Mouse (Mus musculus) brown adipose tissue, adult 24 weeks (tissue): ENCODE data around the gene Eif2s2. TPM values are rescaled to one million over a fixed set of nuclear protein-coding genes. Genes with fewer than 3 reads are reported as not detected.
"Not testable (repeated sequence)": the region's sequence is repeated elsewhere in the genome, so short reads cannot be mapped to it uniquely, and the experiment has no call there.

Source experiments
- H3K27ac ChIP-seq: fragments of 200-500 bp; replicated peaks from 2 replicates; pipeline ENCODE4 v1.5.1; 2012; ENCODE audit warnings: low read depth, mild to moderate bottlenecking, low read length
- H3K4me1 ChIP-seq: fragments of 200-500 bp; 2 replicates; pipeline ENCODE4 v1.6.1; 2012; ENCODE audit warnings: low read length, mixed read lengths; ENCODE audit not compliant: control insufficient read depth, insufficient read depth, insufficient read length
- H3K4me3 ChIP-seq: fragments of 200-500 bp; 2 replicates; pipeline ENCODE4 v1.5.1; 2012; ENCODE audit warnings: low read depth, mild to moderate bottlenecking, low read length, moderate library complexity; ENCODE audit not compliant: insufficient read depth
- polyA plus RNA-seq: library from polyadenylated mRNA; stranded (reverse); fragments of >200 nt; gene quantifications from 2 replicates; pipeline ENCODE4 v1.2.4, GENCODE M21; 2012; ENCODE audit not compliant: missing spikeins, insufficient read depth, insufficient read length

Eif2s2 gene
- 65.4 and 71.7 TPM in 2 replicates for polyA plus RNA-seq

GRCm38 (mm10) chr2:154892201-154893044 lies at the start of gene Eif2s2:
Eif2s2 (minus strand) TSS chr2:154892935.
- Histone ChIP-seq H3K4me1 (peaks cover 2% of the 10 kb centered on the region; the same call in 1 of the 2 replicates), H3K27ac (peak within 1 kb of the TSS; percentile 85), H3K4me3 (peak within 1 kb of the TSS; percentile 93)

GRCm38 (mm10) chr2:154941952-154942351 lies 49.2 kb upstream of the Eif2s2 start:
- H3K27ac ChIP-seq, result no peak overlapping the region
- H3K4me3 ChIP-seq, result no peak overlapping the region
- H3K4me1 ChIP-seq, result no peaks in the 10 kb centered on the region

- Histone ChIP-seq H3K27ac (no peak overlapping the region), H3K4me1 (no peaks in the 10 kb centered on the region), H3K4me3 (no peak overlapping the region)
These were observed 45.0 kb upstream of the Eif2s2 start for GRCm38 (mm10) chr2:154937547-154938390.

- no peaks in the 10 kb centered on the region for H3K4me1 ChIP-seq
These were observed 43.9 kb upstream of the Eif2s2 start for GRCm38 (mm10) chr2:154936536-154937155.

GRCm38 (mm10) chr2:154936106-154936505 lies 43.4 kb upstream of the Eif2s2 start:
- H3K4me1 ChIP-seq, result no peaks in the 10 kb centered on the region
- no peak overlapping the region for H3K27ac ChIP-seq
- H3K4me3 ChIP-seq, result no peak overlapping the region

More at GRCm38 (mm10) chr2:154936536-154937155, 43.9 kb upstream of the Eif2s2 start:
- Histone ChIP-seq H3K27ac (no peak overlapping the region), H3K4me3 (no peak overlapping the region)

GRCm38 (mm10) chr2:154933884-154934283 lies 41.1 kb upstream of the Eif2s2 start:
- no peaks in the 10 kb centered on the region for H3K4me1 ChIP-seq
- no peak overlapping the region for H3K4me3 ChIP-seq
- H3K27ac ChIP-seq, result no peak overlapping the region

GRCm38 (mm10) chr2:154928298-154928697 lies 35.6 kb upstream of the Eif2s2 start:
- Histone ChIP-seq H3K4me1 (no peaks in the 10 kb centered on the region), H3K27ac (no peak overlapping the region), H3K4me3 (no peak overlapping the region)

GRCm38 (mm10) chr2:154926843-154927242 lies 34.1 kb upstream of the Eif2s2 start:
- no peak overlapping the region for H3K27ac ChIP-seq
- no peak overlapping the region for H3K4me3 ChIP-seq
- H3K4me1 ChIP-seq, result no peaks in the 10 kb centered on the region

- H3K27ac ChIP-seq, result no peak overlapping the region
- H3K4me1 ChIP-seq, result no peaks in the 10 kb centered on the region
- no peak overlapping the region for H3K4me3 ChIP-seq
These were observed 32.8 kb upstream of the Eif2s2 start for GRCm38 (mm10) chr2:154925411-154926031.

GRCm38 (mm10) chr2:154922134-154922533 lies 29.4 kb upstream of the Eif2s2 start:
- not testable (repeated sequence) for H3K27ac ChIP-seq, H3K4me1 ChIP-seq, H3K4me3 ChIP-seq

GRCm38 (mm10) chr2:154920896-154921295 lies 28.2 kb upstream of the Eif2s2 start:
- Histone ChIP-seq H3K4me3 (no peak overlapping the region), H3K4me1 (no peaks in the 10 kb centered on the region), H3K27ac (no peak overlapping the region)

- H3K4me1 ChIP-seq, result no peaks in the 10 kb centered on the region
- no peak overlapping the region for H3K4me3 ChIP-seq
- no peak overlapping the region for H3K27ac ChIP-seq
These were observed 25.3 kb upstream of the Eif2s2 start for GRCm38 (mm10) chr2:154917866-154918641.

GRCm38 (mm10) chr2:154916547-154916946 lies 23.8 kb upstream of the Eif2s2 start:
- H3K4me1 ChIP-seq, result no peaks in the 10 kb centered on the region
- H3K27ac ChIP-seq, result no peak overlapping the region
- H3K4me3 ChIP-seq, result no peak overlapping the region

GRCm38 (mm10) chr2:154915922-154916541 lies 23.3 kb upstream of the Eif2s2 start:
- no peaks in the 10 kb centered on the region for H3K4me1 ChIP-seq
- no peak overlapping the region for H3K4me3 ChIP-seq
- no peak overlapping the region for H3K27ac ChIP-seq
